Comparison of ENCODE assay signal across 8 mouse cellular contexts in genomic region chr7:101302691-101303090, GRCm38 (mm10). TPM values are rescaled to one million over a fixed set of nuclear protein-coding genes. Genes with fewer than 3 reads are reported as not detected.
DNase-seq lines count a peak whose midpoint lies in the region; ATAC-seq and TF ChIP-seq lines count a peak whose summit lies in the region.

No protein-coding gene starts in this region.

- 0 out of 2 replicates have a peak, but pooled peaks cover 7% of the 10 kb centered on the region for H3K4me1 ChIP-seq in embryonic facial prominence, embryonic 14.5 days (ENCODE audit: control insufficient read depth, insufficient read depth, low read length)
- peaks cover 18% of the 10 kb centered on the region for H3K4me1 ChIP-seq in intestine, embryonic 16.5 days (ENCODE audit: control insufficient read depth, insufficient read depth, low read length)
- H3K4me1 ChIP-seq in neural tube, embryonic 13.5 days (replicated peaks), result peaks cover 18% of the 10 kb centered on the region

- H3K9ac ChIP-seq in embryonic facial prominence, embryonic 14.5 days (ENCODE audit: low read depth, low read length), result peak overlapping the region; percentile 68; the same call in 1 of the 2 replicates
- peak overlapping the region; percentile 79; the same call in 1 of the 2 replicates for H3K9ac ChIP-seq in intestine, embryonic 16.5 days (ENCODE audit: low read depth, low read length)
- peak overlapping the region; percentile 74 for H3K9ac ChIP-seq in neural tube, embryonic 13.5 days

- 0 out of 2 replicates have a peak, but pooled peaks have one; percentile 3 for TF ChIP-seq CTCF in layer of hippocampus, adult 2 months (conservative IDR thresholded peaks at IDR 0.05)

- H3K27me3 ChIP-seq in embryonic facial prominence, embryonic 14.5 days (replicated peaks; ENCODE audit: control insufficient read depth, insufficient read depth, low read length), result peaks cover 6% of the 10 kb centered on the region; the same call in 1 of the 2 replicates
- no peaks in the 10 kb centered on the region for H3K27me3 ChIP-seq in intestine, embryonic 16.5 days (replicated peaks; ENCODE audit: control insufficient read depth, insufficient read depth, low read length)
- H3K27me3 ChIP-seq in neural tube, embryonic 13.5 days, result peaks cover 34% of the 10 kb centered on the region

- H3K4me2 ChIP-seq in embryonic facial prominence, embryonic 14.5 days (ENCODE audit: low read depth, low read length), result peak overlapping the region; percentile 86
- peak overlapping the region; percentile 75 for H3K4me2 ChIP-seq in intestine, embryonic 16.5 days (ENCODE audit: low read depth, low read length)
- peak overlapping the region; percentile 78 for H3K4me2 ChIP-seq in neural tube, embryonic 13.5 days

- peak overlapping the region; percentile 95 for H3K4me3 ChIP-seq in layer of hippocampus, adult 2 months
- peak overlapping the region; percentile 61 for H3K4me3 ChIP-seq in embryonic facial prominence, embryonic 14.5 days (ENCODE audit: low read depth, low read length)
- peak overlapping the region; percentile 77 for H3K4me3 ChIP-seq in intestine, embryonic 16.5 days (ENCODE audit: low read length)
- peak overlapping the region; percentile 66 for H3K4me3 ChIP-seq in neural tube, embryonic 13.5 days

- H3K36me3 ChIP-seq in embryonic facial prominence, embryonic 14.5 days (ENCODE audit: control insufficient read depth, insufficient read depth, low read length), result no peaks in the 10 kb centered on the region
- no peaks in the 10 kb centered on the region for H3K36me3 ChIP-seq in intestine, embryonic 16.5 days (ENCODE audit: control insufficient read depth, insufficient read depth, low read length)
- no peaks in the 10 kb centered on the region for H3K36me3 ChIP-seq in neural tube, embryonic 13.5 days

- ATAC-seq in embryonic facial prominence, embryonic 14.5 days (ENCODE audit: low read depth), result no peak
- ATAC-seq in intestine, embryonic 16.5 days, result no peak
- no peak for ATAC-seq in neural tube, embryonic 13.5 days (ENCODE audit: low read depth)

- DNase-seq in layer of hippocampus, adult 2 months (ENCODE audit: low spot score in 2 of 2), result no peak
- no peak for DNase-seq in layer of hippocampus, adult 18-20 months (ENCODE audit: low spot score in 2 of 2)
- no peak for DNase-seq in embryonic facial prominence, embryonic 14.5 days (ENCODE audit: low spot score)
- no peak for DNase-seq in urinary bladder, postnatal 25 days (ENCODE audit: low spot score)
- no peak for DNase-seq in embryo, embryonic 11 days
- DNase-seq in retina, embryonic 14.5 days (ENCODE audit: low spot score), result no peak

- H3K27ac ChIP-seq in layer of hippocampus, adult 2 months, result peak overlapping the region; percentile 90
- no peak overlapping the region for H3K27ac ChIP-seq in embryonic facial prominence, embryonic 14.5 days (replicated peaks; ENCODE audit: low read depth, low read length)
- H3K27ac ChIP-seq in intestine, embryonic 16.5 days (ENCODE audit: low read length), result peak overlapping the region; percentile 43
- peak overlapping the region; percentile 68 for H3K27ac ChIP-seq in neural tube, embryonic 13.5 days (replicated peaks)

- no peaks in the 10 kb centered on the region for H3K9me3 ChIP-seq in embryonic facial prominence, embryonic 14.5 days (ENCODE audit: control insufficient read depth, low read length)
- no peaks in the 10 kb centered on the region for H3K9me3 ChIP-seq in intestine, embryonic 16.5 days (ENCODE audit: control insufficient read depth, low read length)
- H3K9me3 ChIP-seq in neural tube, embryonic 13.5 days, result no peaks in the 10 kb centered on the region

- 28% methylated on average over 7 of the region's 7 CpGs for WGBS in embryonic facial prominence, embryonic 14.5 days
- 29% methylated on average over 7 of the region's 7 CpGs for WGBS in intestine, embryonic 16.5 days
- WGBS in neural tube, embryonic 13.5 days, result 22% methylated on average over 7 of the region's 7 CpGs

RNA-seq across cellular contexts. Expression of gene Atg16l2, which starts 0.6 kb away (rescaled TPM):
- total RNA-seq in layer of hippocampus, adult 2 months (2021), result 10 to 100 TPM; 37.9 to 47.8 TPM
- 10 to 100 TPM; 39.4 to 39.6 TPM for total RNA-seq in layer of hippocampus, adult 18-20 months (2021)
- polyA plus RNA-seq in embryonic facial prominence, embryonic 14.5 days (2014; fragmentation: Nextera tagmentation; extraction: Ambion mirVana), result 9.7 and 10.5 TPM in 2 replicates
- 13.4 and 17.3 TPM in 2 replicates for polyA plus RNA-seq in intestine, embryonic 16.5 days (2015; fragmentation: Nextera tagmentation; extraction: Ambion mirVana)
- polyA plus RNA-seq in neural tube, embryonic 13.5 days (2015; fragmentation: Nextera tagmentation; extraction: Ambion mirVana), result 16.5 and 17.7 TPM in 2 replicates

RNA-seq across cellular contexts. Expression of gene Stard10, which starts 14.2 kb away (rescaled TPM):
- 10 to 100 TPM; 23.6 to 24.6 TPM for total RNA-seq in layer of hippocampus, adult 2 months (2021)
- total RNA-seq in layer of hippocampus, adult 18-20 months (2021), result 10 to 100 TPM; 26.2 to 29.7 TPM
- 21.2 and 21.5 TPM in 2 replicates for polyA plus RNA-seq in embryonic facial prominence, embryonic 14.5 days (2014; fragmentation: Nextera tagmentation; extraction: Ambion mirVana)
- polyA plus RNA-seq in intestine, embryonic 16.5 days (2015; fragmentation: Nextera tagmentation; extraction: Ambion mirVana), result 101 and 106 TPM in 2 replicates
- polyA plus RNA-seq in neural tube, embryonic 13.5 days (2015; fragmentation: Nextera tagmentation; extraction: Ambion mirVana), result 9.2 and 9.6 TPM in 2 replicates

RNA-seq across cellular contexts. Expression of gene Arap1, which starts 45.2 kb away (rescaled TPM):
- 10 to 100 TPM; 19.2 to 20.0 TPM for total RNA-seq in layer of hippocampus, adult 2 months (2021)
- total RNA-seq in layer of hippocampus, adult 18-20 months (2021), result 10 to 100 TPM; 15.4 to 18.0 TPM
- polyA plus RNA-seq in embryonic facial prominence, embryonic 14.5 days (2014; fragmentation: Nextera tagmentation; extraction: Ambion mirVana), result 75.5 and 82.3 TPM in 2 replicates
- polyA plus RNA-seq in intestine, embryonic 16.5 days (2015; fragmentation: Nextera tagmentation; extraction: Ambion mirVana), result 60.9 and 61.8 TPM in 2 replicates
- 11.2 and 11.3 TPM in 2 replicates for polyA plus RNA-seq in neural tube, embryonic 13.5 days (2015; fragmentation: Nextera tagmentation; extraction: Ambion mirVana)
